Mouse (Mus musculus) forebrain, embryonic 14.5 days (tissue): ENCODE measurements at regions not wholly inside any gene's neighbourhood (a gene's known extent, or its start where the extent isn't known, plus 50 kb on each side); places are given as distances from the start of the nearest gene placed in this dataset.

Source experiments
- ATAC-seq: fragments of 200-750 bp; cut with Nextera tagmentation; 2 replicates; pipeline ENCODE4 v1.8.0; 2017; ENCODE audit warnings: mild to moderate bottlenecking, moderate library complexity
- DNase-seq: peaks from one replicate; pipeline ENCODE4 v3.0.0-alpha.2; 2015; ENCODE audit warnings: low spot score
- H3K27ac ChIP-seq: fragments of 300-500 bp; sonication (generic); 2 replicates; pipeline ENCODE4 v1.5.1; 2014; ENCODE audit warnings: low read depth, mild to moderate bottlenecking, control low read depth, low read length, moderate library complexity
- H3K27me3 ChIP-seq: fragments of 300-500 bp; sonication (generic); replicated peaks from 2 replicates; pipeline ENCODE4 v1.6.1; 2014; ENCODE audit warnings: low read length, control low read depth, mixed read lengths; ENCODE audit not compliant: control insufficient read depth, insufficient read depth
- H3K36me3 ChIP-seq: fragments of 300-500 bp; sonication (generic); 2 replicates; pipeline ENCODE4 v1.6.1; 2014; ENCODE audit warnings: low read length, control low read depth; ENCODE audit not compliant: control insufficient read depth, insufficient read depth
- H3K4me1 ChIP-seq: fragments of 300-500 bp; sonication (generic); 2 replicates; pipeline ENCODE4 v1.6.1; 2014; ENCODE audit warnings: antibody characterized with exemption, low read length, control low read depth; ENCODE audit not compliant: control insufficient read depth, insufficient read depth
- H3K4me2 ChIP-seq: fragments of 300-500 bp; sonication (generic); 2 replicates; pipeline ENCODE4 v1.6.1; 2014; ENCODE audit warnings: mild to moderate bottlenecking, control low read depth, low read length
- H3K4me3 ChIP-seq: fragments of 300-500 bp; sonication (generic); 2 replicates; pipeline ENCODE4 v1.5.1; 2014; ENCODE audit warnings: low read depth, low read length, control low read depth
- H3K9ac ChIP-seq: fragments of 300-500 bp; sonication (generic); 2 replicates; pipeline ENCODE4 v1.6.1; 2014; ENCODE audit warnings: mild to moderate bottlenecking, low read length, control low read depth, moderate library complexity
- H3K9me3 ChIP-seq: fragments of 300-500 bp; sonication (generic); replicated peaks from 2 replicates; pipeline ENCODE4 v1.6.1; 2016; ENCODE audit warnings: low read length, control low read depth, mixed read lengths; ENCODE audit not compliant: control insufficient read depth
- WGBS: fragments of 180-500 bp; shearing (Covaris S2); extraction: QIAGEN DNeasy Blood & Tissue Kit; methylation state at CpG from one replicate; pipeline ENCODE4 v1.1.7; 2014; 5-methylcytosine and 5-hydroxymethylcytosine counted together

- Histone ChIP-seq H3K9me3 (no peaks in the 10 kb centered on the region), H3K36me3 (no peaks in the 10 kb centered on the region), H3K4me1 (no peaks in the 10 kb centered on the region; the same call in 1 of the 2 replicates), H3K9ac (no peak overlapping the region), H3K4me2 (no peak overlapping the region), H3K27ac (no peak overlapping the region), H3K27me3 (no peaks in the 10 kb centered on the region), H3K4me3 (no peak overlapping the region)
- 40% methylated on average over 9 of the region's 9 CpGs for WGBS
- DNase-seq, result peak; percentile 11
- no peak for ATAC-seq
These were observed 760.6 kb upstream of the Epha5 start for GRCm38 (mm10) chr5:85177787-85178186.

- DNase-seq (no peak), ATAC-seq (no peak)
- WGBS, result 91% methylated on average over 1 of the region's 1 CpGs
- no peak overlapping the region for H3K27ac ChIP-seq
- H3K4me1 ChIP-seq, result no peaks in the 10 kb centered on the region; the same call in 1 of the 2 replicates
- H3K9ac ChIP-seq, result no peak overlapping the region
- no peak overlapping the region for H3K4me2 ChIP-seq
- no peaks in the 10 kb centered on the region for H3K27me3 ChIP-seq
- no peak overlapping the region for H3K4me3 ChIP-seq
- no peaks in the 10 kb centered on the region for H3K36me3 ChIP-seq
- H3K9me3 ChIP-seq, result no peaks in the 10 kb centered on the region
These were observed 756.7 kb upstream of the Epha5 start for GRCm38 (mm10) chr5:85173899-85174298.

- Histone ChIP-seq H3K27ac (no peak overlapping the region), H3K9me3 (no peaks in the 10 kb centered on the region), H3K4me1 (no peaks in the 10 kb centered on the region), H3K4me3 (no peak overlapping the region), H3K9ac (no peak overlapping the region), H3K36me3 (no peaks in the 10 kb centered on the region), H3K27me3 (no peaks in the 10 kb centered on the region), H3K4me2 (no peak overlapping the region)
- 37% methylated on average over 1 of the region's 1 CpGs for WGBS
- DNase-seq (peak; percentile 29), ATAC-seq (peak; percentile 72)
These were observed 738.7 kb upstream of the Epha5 start for GRCm38 (mm10) chr5:85155858-85156257.

GRCm38 (mm10) chr5:85155213-85155612, 738.0 kb upstream of the Epha5 start:
- DNase-seq (no peak), ATAC-seq (no peak)
- H3K4me1 ChIP-seq, result no peaks in the 10 kb centered on the region
- no peak overlapping the region for H3K27ac ChIP-seq
- no peak overlapping the region for H3K4me3 ChIP-seq
- H3K27me3 ChIP-seq, result no peaks in the 10 kb centered on the region
- no peak overlapping the region for H3K4me2 ChIP-seq
- H3K9ac ChIP-seq, result no peak overlapping the region
- H3K36me3 ChIP-seq, result no peaks in the 10 kb centered on the region
- H3K9me3 ChIP-seq, result no peaks in the 10 kb centered on the region
- 84% methylated on average over 1 of the region's 1 CpGs for WGBS
